Mouse (Mus musculus) gastrocnemius, adult 8-10 months (tissue): ENCODE results near the gene Pafah2. TPM values are rescaled to one million over a fixed set of nuclear protein-coding genes. Genes with fewer than 3 reads are reported as not detected.
"Not testable (repeated sequence)": the region's sequence is repeated elsewhere in the genome, so short reads cannot be mapped to it uniquely, and the experiment has no call there.

Experiments used
- DNase-seq, 2 experiments: peaks; one replicate each; pipeline ENCODE4 v3.0.0; 2022; ENCODE audit warnings: low spot score in 2 of 2
- total RNA-seq, 4 experiments: library from RNA; stranded (reverse); gene quantifications; 2 replicates each; pipeline ENCODE4 v1.2.4; 2022

Gene Pafah2
- total RNA-seq, 4 experiments from 2014 or later: 2.2 to 2.8 (median 2.5) TPM

DNA sequence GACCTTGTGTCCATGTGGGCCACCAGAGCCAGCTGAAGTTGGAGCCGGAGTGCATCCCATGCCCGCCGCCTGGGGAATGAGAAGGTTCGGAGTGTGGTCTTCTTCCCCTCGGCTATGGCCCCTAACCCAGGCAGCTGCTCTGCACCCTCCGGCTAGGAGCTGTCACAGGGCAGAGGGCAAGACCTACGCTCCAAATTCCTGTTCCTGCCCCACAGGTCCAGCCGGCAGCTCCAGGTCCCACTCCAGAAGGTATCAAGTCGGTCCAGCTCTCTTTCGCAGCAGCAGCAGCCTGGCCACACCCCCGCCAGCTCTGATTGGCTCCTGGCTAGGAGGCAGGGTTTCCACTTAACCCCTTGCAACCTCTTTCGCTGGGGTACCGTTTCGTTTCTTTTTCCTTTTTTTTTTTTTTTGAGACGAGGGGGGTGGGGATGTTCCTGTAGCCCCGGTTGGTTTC, 23.8 kb upstream of the Pafah2 start:
- peak; percentile 63 to 78 for DNase-seq

DNA sequence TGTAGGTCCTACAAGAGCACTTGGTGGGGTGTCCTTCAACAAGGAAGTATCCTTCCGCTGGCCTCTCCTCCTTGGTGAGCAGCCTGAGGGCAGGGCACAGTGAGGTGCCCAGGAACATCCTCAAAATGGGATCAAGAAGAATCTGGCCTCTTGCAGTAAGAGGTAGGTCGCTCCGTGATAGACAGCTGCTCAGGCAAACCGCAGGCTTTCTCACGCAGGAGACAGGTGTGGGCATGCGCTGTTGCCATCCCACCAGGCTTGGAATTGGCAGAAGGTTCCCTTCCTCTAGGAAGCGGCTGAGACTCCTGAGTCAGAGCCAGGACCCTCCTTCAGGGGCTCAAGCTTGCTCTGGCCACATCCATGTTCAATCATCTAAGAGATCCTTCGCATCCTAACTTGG, 22.8 kb upstream of the Pafah2 start:
- DNase-seq: no peak

DNA sequence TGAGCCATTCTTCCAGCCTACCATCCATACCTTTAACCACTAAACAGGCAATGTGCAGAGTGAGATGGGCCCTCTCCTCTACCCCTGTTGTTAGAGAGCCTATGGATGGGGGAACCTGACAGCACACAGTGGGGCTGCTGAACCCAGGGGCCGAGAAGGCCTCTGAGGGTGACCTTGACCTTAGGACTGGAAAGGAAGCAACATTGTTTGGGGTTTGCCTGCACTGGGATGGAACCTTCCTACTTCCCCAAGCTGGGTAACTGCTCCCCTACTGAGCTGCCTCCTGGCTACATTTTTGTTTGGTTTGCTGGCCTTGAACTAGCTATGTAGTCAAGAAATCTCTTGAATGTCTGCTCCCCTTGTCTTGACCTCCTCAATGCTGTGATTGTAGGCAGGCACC, 21.8 kb upstream of the Pafah2 start:
- DNase-seq: no peak

DNA sequence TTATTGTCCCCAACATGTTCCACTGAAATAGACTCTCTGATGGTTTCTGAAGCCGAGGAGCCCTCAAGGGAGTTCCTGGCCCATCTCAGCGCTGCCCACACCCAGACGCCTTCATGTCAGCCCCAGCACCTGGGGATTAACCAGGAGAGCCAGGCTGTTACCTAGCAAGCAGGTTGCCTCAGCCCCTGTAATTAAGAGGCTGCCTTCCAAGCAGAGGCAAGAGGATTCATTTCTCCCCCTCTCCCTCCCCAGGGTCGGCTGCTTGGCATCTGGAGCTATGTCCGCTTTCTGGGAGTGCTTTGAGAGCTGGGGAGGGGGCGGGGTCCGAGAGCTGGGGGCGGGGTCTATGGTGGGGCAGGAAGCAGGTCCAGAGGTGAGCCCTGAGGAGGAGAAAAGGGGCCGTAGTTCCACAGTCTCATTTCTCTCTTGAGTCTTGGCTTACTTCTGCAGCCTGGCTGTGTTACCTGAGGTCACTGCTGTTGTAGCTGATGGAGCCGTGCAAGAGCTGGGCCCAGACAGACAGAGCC, 18.0 kb upstream of the Pafah2 start:
- no peak for DNase-seq

DNA sequence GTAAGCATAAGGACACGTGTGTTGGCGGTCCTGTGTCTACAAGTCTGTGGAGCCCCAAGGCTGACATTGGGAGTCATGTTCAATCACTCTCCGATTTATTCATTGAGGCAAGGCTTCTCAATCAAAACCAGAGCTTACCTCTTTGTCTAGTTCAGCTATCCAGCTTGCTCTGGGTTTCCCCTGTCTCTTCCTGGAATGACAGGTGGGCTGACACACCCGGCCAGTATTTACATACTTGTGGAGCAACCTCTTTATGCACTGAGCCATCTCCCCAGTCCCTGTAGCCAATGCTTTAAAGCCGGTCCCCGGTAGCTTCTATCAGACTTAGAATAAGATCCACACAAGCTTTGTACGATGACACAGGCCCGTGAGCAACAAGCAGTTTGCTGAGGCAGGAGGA, 16.6 kb upstream of the Pafah2 start:
- DNase-seq: no peak

DNA sequence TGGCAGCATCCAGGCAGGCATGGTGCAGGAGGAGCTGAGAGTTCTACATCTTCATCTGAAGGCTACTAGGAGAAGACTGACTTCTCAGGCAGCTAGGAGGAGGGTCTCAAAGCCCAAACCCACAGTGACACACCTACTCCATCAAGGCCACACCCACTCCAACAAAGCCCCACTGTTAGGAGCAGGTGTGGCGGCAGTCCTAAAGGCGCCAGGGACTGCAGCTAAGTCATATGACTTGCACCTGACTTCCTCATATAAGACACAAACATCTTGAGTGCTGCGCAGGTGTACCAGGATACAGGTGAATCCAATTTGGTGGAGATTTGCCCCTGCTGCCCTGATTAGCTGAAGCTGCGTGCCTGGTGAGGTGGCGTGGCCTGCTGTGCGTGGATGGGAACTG, 12.4 kb upstream of the Pafah2 start, which contains the start of gene Extl1:
Gene Extl1 (minus strand): TSS at position 101 of the 400 bp plus-strand sequence.
- DNase-seq: not testable (repeated sequence)

DNA sequence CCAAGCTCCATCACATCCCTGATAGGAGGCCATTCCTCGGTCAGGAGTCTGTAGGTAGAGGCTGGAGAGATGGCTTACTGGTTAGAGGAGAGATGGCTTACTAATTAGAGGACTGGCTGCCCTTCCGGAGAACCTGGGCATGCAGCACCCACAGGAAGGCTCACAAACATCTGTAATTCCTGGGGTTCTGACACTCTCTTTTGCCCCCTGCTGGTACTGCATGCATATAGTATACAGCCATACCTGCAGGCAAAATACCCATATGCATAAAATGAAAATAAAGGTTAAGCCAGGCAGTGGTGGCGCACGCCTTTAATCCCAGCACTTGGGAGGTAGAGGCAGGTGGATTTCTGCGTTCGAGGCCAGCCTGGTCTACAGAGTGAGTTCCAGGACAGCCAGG, 8.9 kb upstream of the Pafah2 start:
- DNase-seq: no peak

DNA sequence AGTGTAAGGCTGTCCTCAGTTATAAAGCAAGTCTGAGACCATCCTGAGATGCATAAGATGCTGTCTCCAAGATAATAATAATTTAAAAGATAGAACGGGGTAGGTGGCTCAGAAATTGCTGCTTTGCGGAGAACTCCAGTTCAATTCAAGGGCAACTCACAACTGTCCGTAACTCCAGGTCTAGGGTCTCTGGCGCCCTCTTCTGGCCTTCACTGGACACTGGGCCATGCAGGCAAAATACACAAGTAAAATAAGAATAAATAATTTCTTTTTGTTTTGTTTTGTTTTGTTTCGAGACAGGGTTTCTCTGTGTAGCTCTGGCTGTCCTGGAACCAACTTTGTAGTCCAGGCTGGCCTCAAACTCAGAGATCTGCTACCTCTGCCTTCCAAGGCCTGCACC, 7.7 kb upstream of the Pafah2 start:
- DNase-seq: peak; percentile 46 to 49

DNA sequence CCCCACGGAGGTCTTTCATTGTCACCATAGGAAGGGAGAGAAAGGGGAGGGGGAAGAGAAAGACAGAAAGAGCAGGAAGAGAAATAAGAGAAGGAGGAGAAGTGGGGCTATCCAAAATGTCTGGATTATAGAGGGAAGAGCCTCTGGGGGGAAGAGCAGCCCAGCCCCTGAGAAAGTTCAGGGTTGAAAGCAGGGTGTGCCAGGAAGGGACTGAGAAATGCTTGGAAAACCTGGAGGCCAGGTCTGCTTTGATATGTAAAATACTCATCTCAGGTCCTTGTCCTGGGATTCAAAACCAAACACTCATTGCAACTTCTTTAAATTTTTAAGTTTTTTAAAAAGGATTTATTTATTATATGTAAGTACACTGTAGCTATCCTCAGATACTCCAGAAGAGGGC, 4.5 kb upstream of the Pafah2 start:
- DNase-seq: no peak

DNA sequence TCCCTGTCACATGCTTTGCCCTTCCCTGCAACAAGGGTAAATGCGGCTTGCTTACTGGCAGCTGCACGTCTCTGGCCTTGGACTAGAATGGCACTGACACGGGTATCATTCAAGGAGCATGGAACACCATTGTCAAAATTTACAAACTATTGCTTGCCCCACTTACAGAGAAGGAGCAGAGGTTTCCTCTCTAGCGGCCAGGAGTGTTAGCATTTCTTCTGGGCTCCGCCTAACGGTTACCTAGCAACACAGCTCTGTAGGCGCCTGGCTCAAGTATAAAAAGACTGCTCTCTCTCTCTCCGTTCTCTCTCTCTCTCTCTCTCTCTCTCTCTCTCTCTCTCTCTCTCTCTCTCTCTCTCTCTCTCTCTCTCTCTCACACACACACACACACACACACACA, 3.5 kb upstream of the Pafah2 start:
- DNase-seq: no peak

DNA sequence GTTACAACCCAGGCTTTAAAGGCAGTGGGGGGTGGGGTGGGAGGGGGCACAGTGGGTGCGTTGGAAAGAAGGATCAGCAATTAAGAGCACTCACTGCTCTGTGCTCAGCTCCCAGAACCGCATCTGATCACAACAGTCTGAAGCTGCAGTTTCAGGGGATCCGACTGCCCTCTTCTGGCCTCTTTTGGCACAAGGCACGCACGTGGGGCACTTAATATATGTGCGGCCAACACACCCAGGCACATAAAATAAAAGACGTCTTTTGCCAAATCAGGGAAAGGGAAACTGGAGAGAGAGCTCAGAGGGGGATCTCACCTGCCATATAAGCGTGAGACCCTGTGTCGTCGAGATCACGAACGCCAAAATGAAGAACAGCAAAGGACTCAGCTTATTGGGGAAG, 3.1 kb upstream of the Pafah2 start:
- DNase-seq: no peak

DNA sequence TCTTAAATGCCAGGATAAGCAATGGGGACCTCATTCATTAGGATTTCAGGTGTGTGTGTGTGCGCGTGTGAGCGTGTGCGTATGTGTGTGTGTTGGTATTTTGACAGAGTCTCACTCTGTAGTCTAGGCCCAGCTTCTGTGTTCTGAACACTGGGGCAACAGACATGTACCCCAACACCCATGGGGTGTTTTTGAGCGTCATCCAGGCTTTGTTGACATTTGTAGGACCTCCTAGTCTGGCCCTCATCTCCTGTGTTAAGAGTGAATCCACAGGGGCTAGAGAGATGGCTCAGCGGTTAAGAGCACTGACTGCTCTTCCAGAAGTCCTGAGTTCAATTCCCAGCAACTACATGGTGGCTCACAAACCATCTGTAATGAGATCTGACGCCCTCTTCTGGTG, 978 bp upstream of the Pafah2 start:
- no peak for DNase-seq

DNA sequence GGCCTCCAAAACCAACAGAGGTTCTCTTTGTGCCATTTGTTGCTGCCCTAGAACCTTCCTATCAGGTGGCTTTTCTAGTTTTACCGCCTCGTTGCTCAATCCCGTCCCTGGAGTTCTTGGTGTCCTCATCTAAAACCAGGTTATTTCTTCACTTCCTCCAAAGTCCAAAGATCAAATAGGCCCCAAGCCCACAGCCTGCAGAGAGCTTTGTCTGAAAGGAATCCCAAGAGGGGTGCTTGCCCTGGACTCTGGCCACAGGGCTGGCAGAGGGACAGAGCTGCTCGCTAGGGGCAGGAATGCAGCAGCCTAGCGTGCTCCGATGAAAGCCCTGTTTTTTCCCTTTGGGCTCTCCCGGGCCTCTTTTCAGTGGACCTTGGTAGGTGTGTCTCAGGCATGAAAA, 1.0 kb downstream of the Pafah2 start:
- DNase-seq: peak; percentile 62 to 65

DNA sequence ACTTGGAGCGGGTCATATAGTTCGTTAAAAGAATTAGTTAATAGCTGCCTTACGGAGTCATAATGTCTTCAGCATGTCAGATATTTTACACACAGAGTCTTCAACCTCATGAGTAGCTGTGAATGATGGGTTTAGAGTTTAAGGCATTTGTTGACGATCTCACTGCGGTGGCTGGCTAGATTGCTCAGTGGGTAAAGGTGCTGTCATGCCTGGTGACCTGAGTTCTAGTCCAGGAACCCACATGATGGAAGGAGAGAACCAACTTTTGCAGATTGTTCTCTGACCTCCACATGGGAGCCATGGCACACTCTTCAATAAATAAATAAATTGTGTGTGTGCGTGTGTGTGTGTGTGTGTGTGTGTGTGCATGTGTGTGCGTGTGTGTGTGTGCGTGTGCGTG, 1.6 kb downstream of the Pafah2 start:
- DNase-seq: no peak

DNA sequence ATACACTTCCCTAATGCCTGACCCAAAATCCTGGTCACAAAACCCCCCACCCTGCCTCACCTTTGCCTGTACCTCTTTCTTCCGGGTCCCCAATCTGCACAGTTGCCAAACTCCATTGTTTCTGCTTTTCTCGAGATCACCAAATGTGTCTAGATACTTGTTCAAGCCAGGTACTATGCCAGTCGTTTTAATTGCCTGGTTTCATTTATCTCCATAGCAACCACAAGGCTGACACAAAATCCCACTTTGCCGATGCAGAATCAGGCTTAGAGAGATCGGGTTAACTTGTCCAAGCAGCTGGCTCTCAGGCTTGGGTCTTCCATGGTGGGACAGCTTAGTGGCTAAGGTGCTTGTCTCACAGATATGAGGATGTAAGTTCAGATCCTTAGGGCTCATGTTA, 4.1 kb downstream of the Pafah2 start:
- no peak for DNase-seq

DNA sequence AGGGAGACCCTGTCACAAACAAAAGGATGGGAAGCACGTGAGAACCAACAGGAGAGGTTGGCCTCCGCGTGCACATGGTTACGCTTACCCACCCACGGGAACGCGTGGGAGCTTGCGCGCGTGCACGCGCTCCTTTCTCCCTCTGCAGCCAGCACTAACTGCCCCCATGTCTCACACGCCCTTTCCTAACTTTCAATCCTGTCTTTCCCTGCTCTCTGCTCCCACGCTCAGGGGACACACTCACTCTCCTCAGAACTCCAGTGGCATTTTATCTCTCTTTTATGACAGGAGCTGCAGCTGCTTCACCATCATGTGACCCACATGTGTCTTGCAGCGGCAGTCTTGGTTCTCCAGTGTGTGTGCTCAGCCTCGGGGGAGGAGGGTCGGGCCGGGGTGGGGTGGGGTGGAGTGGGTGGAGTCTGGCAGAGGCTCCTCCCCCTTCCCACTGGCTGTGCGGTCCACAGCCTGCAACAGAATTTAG, 5.1 kb downstream of the Pafah2 start:
- DNase-seq: peak in 1 of 2 experiments; percentile 40

DNA sequence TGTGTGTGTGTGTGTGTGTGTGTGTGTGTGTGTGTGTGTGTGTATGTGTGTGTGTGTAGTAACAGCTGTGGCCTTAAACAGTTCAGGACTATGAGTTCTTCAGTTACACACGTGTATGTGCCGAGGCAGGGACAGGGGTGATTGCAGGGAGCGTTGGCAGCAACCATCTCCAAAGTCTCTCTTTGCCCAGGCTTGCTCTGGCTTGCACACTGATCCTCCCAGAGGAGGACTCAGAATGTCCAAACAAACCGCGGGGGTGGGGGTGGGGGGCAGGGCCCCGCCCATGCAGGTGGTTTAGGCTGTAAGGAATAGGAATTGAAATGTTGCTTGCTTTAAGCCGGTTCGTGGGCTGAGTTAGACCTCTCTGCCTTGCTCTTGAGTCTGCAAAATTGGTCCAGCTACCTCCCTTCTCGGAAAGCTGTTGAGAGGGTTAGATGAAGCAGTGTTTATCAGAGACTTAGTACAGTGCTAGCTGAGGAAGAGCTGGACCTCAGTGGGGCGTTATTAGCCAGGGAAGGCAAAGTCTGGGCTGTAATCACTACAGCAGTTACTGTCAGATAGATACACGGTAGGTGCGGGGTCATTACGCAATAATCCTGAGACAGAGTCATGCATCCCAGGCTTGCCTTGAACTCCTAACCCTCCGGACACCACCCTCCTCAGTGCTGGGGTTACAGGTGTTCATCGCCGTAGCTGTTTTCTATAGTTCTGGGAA, 5.9 kb downstream of the Pafah2 start:
- DNase-seq: no peak

DNA sequence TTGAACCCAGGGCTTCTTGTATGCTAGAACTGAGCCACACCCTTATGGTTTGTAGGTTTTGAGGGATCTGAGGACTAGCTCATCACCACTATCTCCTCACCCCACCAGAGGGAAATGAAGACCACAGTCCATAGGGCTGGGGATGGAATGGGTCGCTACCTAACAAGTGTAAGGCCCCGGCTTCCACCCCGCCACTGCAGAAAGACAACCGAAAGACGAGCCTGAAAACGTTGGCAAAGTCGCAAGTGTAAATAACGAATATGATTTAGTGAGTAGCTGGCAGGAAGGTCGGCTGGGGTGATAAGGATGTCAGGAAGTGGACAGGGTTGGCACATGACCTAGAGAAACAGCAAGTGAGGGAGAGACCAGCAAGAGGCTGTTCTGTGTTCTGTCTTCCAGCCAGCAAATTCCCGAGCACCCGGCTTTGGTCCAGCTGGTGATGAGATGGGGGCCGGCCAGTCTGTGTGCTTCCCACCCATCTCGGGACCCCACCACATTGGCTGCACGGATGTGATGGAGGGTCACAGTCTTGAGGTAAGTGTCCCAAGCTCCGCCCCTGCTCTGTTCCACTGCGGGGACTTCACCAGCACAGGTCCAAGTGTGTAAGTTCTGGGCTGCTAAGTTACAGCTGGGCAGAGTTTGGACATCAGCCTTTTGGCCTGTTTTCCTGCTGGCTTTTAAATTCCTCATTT, 6.6 kb downstream of the Pafah2 start:
- DNase-seq: peak in 1 of 2 experiments; percentile 22

DNA sequence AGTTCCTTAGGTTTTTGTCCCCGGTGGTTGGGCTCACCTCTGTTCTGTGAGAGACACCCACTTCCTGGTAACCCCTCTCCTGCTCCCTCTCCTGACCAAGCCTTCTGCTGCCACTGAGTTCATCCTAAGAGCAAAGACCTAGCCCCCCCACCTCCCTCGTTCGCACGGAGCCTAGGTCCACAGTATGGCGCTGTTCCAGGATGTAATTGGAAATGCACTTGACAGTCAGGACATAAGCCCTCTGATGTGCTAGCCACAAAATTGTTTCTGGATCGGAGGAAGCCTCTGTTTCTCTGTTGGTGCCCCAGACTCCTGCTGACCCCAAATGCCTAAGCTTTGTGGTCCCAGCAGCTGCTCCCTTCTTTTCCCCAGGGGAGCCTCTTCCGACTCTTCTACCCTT, 7.6 kb downstream of the Pafah2 start:
- DNase-seq: no peak

DNA sequence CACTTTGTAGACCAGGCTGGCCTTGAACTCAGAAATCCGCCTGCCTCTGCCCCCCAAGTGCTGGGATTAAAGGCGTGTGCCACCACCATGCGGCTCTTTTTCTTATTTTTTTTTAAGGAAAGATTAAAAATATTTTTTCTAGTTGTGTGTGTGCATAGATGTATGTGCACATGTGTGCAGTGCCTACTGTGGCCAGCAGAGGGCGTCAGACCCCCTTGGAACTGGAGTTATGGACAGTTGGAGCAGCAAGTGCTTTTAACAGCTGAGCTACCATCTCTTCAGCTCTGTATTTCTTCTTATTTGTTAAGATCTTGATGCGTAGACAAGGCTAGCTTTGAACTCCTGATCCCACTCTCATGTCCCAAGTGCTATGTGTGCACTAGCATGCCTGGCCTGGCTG, 13.2 kb downstream of the Pafah2 start:
- no peak for DNase-seq

DNA sequence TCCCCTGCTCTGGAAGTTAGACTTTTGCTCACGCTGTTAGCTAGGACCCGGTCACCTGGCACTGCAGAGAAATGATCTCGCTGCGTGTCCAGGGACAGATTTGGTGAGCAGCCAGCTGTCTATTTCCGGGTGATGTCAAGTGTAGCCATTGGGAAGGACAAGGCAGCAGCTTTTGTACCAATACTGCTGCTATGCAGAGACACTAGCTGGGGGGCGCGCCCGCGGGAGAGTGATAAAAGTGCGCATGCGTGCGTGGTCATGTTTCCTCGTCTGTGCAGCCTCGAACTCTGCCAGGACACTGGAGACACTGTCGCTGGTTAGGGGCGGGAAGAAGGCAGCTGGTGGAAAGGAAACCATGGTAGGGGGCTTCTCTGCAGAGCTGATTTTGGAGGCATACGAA, 20.1 kb downstream of the Pafah2 start:
- no peak for DNase-seq

DNA sequence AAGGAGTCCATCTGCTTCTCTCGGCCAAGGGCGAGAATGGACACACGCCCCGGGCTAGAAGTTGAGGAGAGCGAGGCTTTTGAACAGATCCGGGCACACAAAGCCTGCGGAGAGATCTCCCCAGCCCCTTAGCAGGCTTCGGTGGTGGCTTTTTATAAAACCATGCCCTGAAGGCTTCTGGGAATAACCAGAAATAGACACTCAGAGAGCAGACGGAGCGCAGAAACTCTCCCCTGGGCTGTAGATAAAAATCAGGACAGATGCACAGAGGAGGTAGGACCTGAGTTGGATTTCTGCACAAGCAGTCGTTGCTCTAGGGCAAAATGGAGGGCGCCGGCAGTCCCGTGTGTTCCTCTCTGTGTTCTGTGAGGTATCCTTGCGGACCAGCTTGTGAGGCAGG, 20.5 kb downstream of the Pafah2 start:
- no peak for DNase-seq

DNA sequence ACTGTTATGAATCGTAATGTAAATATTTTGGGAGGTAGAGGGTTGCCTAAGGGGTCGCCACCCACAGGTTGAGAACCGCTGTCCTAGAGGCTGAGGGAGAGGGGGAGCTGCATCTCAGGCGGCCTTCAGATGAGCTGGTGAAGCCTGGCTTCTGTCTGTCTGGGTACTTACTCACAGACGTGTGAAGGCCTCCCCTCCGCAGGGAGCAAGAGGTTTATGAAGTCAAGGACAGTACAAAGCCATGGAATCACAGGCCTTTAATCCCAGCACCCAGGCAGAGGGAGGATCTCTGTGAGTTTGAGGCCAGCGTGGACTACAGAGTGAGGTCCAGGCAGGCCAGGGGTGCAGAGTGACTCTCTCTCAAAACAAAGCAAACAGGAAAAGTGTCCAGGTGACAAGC, 21.0 kb downstream of the Pafah2 start:
- DNase-seq: no peak
